Mouse (Mus musculus) liver, embryonic 11.5 days (tissue): ENCODE data around the gene Chrm5. TPM values are rescaled to one million over a fixed set of nuclear protein-coding genes. Genes with fewer than 3 reads are reported as not detected.
"Not testable (repeated sequence)": the region's sequence is repeated elsewhere in the genome, so short reads cannot be mapped to it uniquely, and the experiment has no call there.

ENCODE experiments used
- ATAC-seq: fragments of 200-750 bp; cut with Nextera tagmentation; replicated peaks from 2 replicates; pipeline ENCODE4 v1.8.0; 2017; ENCODE audit warnings: moderate number of reproducible peaks, mild to moderate bottlenecking, moderate TSS enrichment, moderate library complexity; ENCODE audit not compliant: low FRiP score
- DNase-seq: peaks from one replicate; pipeline ENCODE4 v3.0.0-alpha.2; 2017; ENCODE audit warnings: low spot score
- H3K27ac ChIP-seq: fragments of 300-500 bp; sonication (generic); 2 replicates; pipeline ENCODE4 v1.5.1; 2014; ENCODE audit warnings: mild to moderate bottlenecking, low read depth, low read length, control low read depth
- H3K27me3 ChIP-seq: fragments of 300-500 bp; sonication (generic); replicated peaks from 2 replicates; pipeline ENCODE4 v1.6.1; 2014; ENCODE audit warnings: low read length, mixed read lengths; ENCODE audit not compliant: control insufficient read depth, insufficient read depth
- H3K36me3 ChIP-seq: fragments of 300-500 bp; sonication (generic); 2 replicates; pipeline ENCODE4 v1.6.1; 2014; ENCODE audit warnings: mild to moderate bottlenecking, low read length, moderate library complexity, mixed read lengths; ENCODE audit not compliant: control insufficient read depth, insufficient read depth
- H3K4me1 ChIP-seq: fragments of 300-500 bp; sonication (generic); replicated peaks from 2 replicates; pipeline ENCODE4 v1.6.1; 2014; ENCODE audit warnings: low read length, mixed read lengths; ENCODE audit not compliant: control insufficient read depth, insufficient read depth
- H3K4me2 ChIP-seq: fragments of 300-500 bp; sonication (generic); 2 replicates; pipeline ENCODE4 v1.6.1; 2014; ENCODE audit warnings: mild to moderate bottlenecking, control low read depth, moderate library complexity
- H3K4me3 ChIP-seq: fragments of 300-500 bp; sonication (generic); 2 replicates; pipeline ENCODE4 v1.5.1; 2014; ENCODE audit warnings: low read depth, low read length, control low read depth
- H3K9ac ChIP-seq: fragments of 300-500 bp; sonication (generic); 2 replicates; pipeline ENCODE4 v1.6.1; 2014; ENCODE audit warnings: low read depth, low read length, control low read depth
- H3K9me3 ChIP-seq: fragments of 300-500 bp; sonication (generic); 2 replicates; pipeline ENCODE4 v1.6.1; 2016; ENCODE audit warnings: low read length, inconsistent platforms, mixed read lengths; ENCODE audit not compliant: control insufficient read depth
- WGBS: fragments of 180-500 bp; shearing (Covaris S2); extraction: QIAGEN DNeasy Blood & Tissue Kit; methylation state at CpG from one replicate; pipeline ENCODE4 v1.1.7; 2014; 5-methylcytosine and 5-hydroxymethylcytosine counted together
- polyA plus RNA-seq: library from polyadenylated mRNA; unstranded; fragments of >200 nt; fragmentation: Nextera tagmentation; extraction: Ambion mirVana; gene quantifications from 2 replicates; pipeline ENCODE4 v1.2.1, GENCODE M21; 2014

Chrm5 gene
- polyA plus RNA-seq, 1 experiment from 2014 or later, result not detected

GRCm38 (mm10) chr2:112448046-112448445 is 32.5 kb downstream of the Chrm5 start:
- not testable (repeated sequence) for H3K36me3 ChIP-seq, H3K4me1 ChIP-seq, DNase-seq, H3K4me2 ChIP-seq, H3K9ac ChIP-seq, H3K9me3 ChIP-seq, H3K27ac ChIP-seq, H3K27me3 ChIP-seq, H3K4me3 ChIP-seq, ATAC-seq
- WGBS, result 69% methylated on average over 4 of the region's 4 CpGs

GRCm38 (mm10) chr2:112445511-112445910 is 35.1 kb downstream of the Chrm5 start:
- H3K27ac ChIP-seq, result no peak overlapping the region
- ATAC-seq, result no peak
- no peak overlapping the region for H3K4me3 ChIP-seq
- no peaks in the 10 kb centered on the region for H3K27me3 ChIP-seq
- DNase-seq, result no peak
- H3K36me3 ChIP-seq, result no peaks in the 10 kb centered on the region
- H3K9me3 ChIP-seq, result no peaks in the 10 kb centered on the region
- no peak overlapping the region for H3K4me2 ChIP-seq
- no peaks in the 10 kb centered on the region for H3K4me1 ChIP-seq
- H3K9ac ChIP-seq, result no peak overlapping the region

- DNase-seq (no peak), ATAC-seq (no peak)
- Histone ChIP-seq H3K27ac (no peak overlapping the region), H3K9ac (no peak overlapping the region), H3K4me2 (no peak overlapping the region), H3K4me1 (no peaks in the 10 kb centered on the region), H3K36me3 (no peaks in the 10 kb centered on the region), H3K4me3 (no peak overlapping the region), H3K27me3 (no peaks in the 10 kb centered on the region), H3K9me3 (no peaks in the 10 kb centered on the region)
- 66% methylated on average over 2 of the region's 2 CpGs for WGBS
These were observed 37.1 kb downstream of the Chrm5 start for GRCm38 (mm10) chr2:112443491-112443890.

- H3K4me2 ChIP-seq, result no peak overlapping the region
- H3K9me3 ChIP-seq, result no peaks in the 10 kb centered on the region
- H3K9ac ChIP-seq, result no peak overlapping the region
- ATAC-seq (no peak), DNase-seq (no peak)
- no peaks in the 10 kb centered on the region for H3K4me1 ChIP-seq
- H3K36me3 ChIP-seq, result no peaks in the 10 kb centered on the region
- H3K4me3 ChIP-seq, result no peak overlapping the region
- WGBS, result 79% methylated on average over 2 of the region's 2 CpGs
- H3K27ac ChIP-seq, result no peak overlapping the region
- no peaks in the 10 kb centered on the region for H3K27me3 ChIP-seq
These were observed 43.0 kb downstream of the Chrm5 start for GRCm38 (mm10) chr2:112437589-112437988.

- no peaks in the 10 kb centered on the region for H3K36me3 ChIP-seq
- ATAC-seq, result no peak
These were observed 44.3 kb downstream of the Chrm5 start for GRCm38 (mm10) chr2:112436292-112436691.

GRCm38 (mm10) chr2:112433359-112433758 is 47.2 kb downstream of the Chrm5 start:
- no peak for DNase-seq
- H3K4me3 ChIP-seq, result no peak overlapping the region
- H3K27me3 ChIP-seq, result no peaks in the 10 kb centered on the region
- H3K4me2 ChIP-seq, result no peak overlapping the region
- 0 out of 2 replicates have a peak, but pooled peaks have one; percentile 62 for ATAC-seq
- no peak overlapping the region for H3K27ac ChIP-seq
- no peaks in the 10 kb centered on the region for H3K4me1 ChIP-seq
- 64% methylated on average over 2 of the region's 2 CpGs for WGBS
- H3K36me3 ChIP-seq, result no peaks in the 10 kb centered on the region
- no peaks in the 10 kb centered on the region for H3K9me3 ChIP-seq
- H3K9ac ChIP-seq, result no peak overlapping the region

More at GRCm38 (mm10) chr2:112436292-112436691, 44.3 kb downstream of the Chrm5 start:
- no peaks in the 10 kb centered on the region for H3K4me1 ChIP-seq
- H3K27ac ChIP-seq, result no peak overlapping the region
- H3K9me3 ChIP-seq, result no peaks in the 10 kb centered on the region
- no peak overlapping the region for H3K4me3 ChIP-seq
- no peak overlapping the region for H3K4me2 ChIP-seq
- DNase-seq, result no peak
- H3K27me3 ChIP-seq, result no peaks in the 10 kb centered on the region
- H3K9ac ChIP-seq, result no peak overlapping the region
- WGBS, result 76% methylated on average over 4 of the region's 4 CpGs

GRCm38 (mm10) chr2:112432523-112432922 is 48.0 kb downstream of the Chrm5 start:
- no peaks in the 10 kb centered on the region for H3K4me1 ChIP-seq
- no peaks in the 10 kb centered on the region for H3K27me3 ChIP-seq
- H3K4me3 ChIP-seq, result no peak overlapping the region
- no peak overlapping the region for H3K27ac ChIP-seq
- no peaks in the 10 kb centered on the region for H3K36me3 ChIP-seq
- H3K4me2 ChIP-seq, result no peak overlapping the region
- H3K9me3 ChIP-seq, result no peaks in the 10 kb centered on the region
- no peak overlapping the region for H3K9ac ChIP-seq
- DNase-seq, result no peak
- 91% methylated on average over 2 of the region's 2 CpGs for WGBS
- no peak for ATAC-seq

- H3K9me3 ChIP-seq, result no peaks in the 10 kb centered on the region
- H3K4me3 ChIP-seq, result no peak overlapping the region
- no peak overlapping the region for H3K9ac ChIP-seq
- H3K4me2 ChIP-seq, result no peak overlapping the region
- 62% methylated on average over 5 of the region's 5 CpGs for WGBS
- DNase-seq (no peak), ATAC-seq (no peak)
- H3K36me3 ChIP-seq, result no peaks in the 10 kb centered on the region
- H3K4me1 ChIP-seq, result no peaks in the 10 kb centered on the region
- no peak overlapping the region for H3K27ac ChIP-seq
- no peaks in the 10 kb centered on the region for H3K27me3 ChIP-seq
These were observed 50.2 kb downstream of the Chrm5 start for GRCm38 (mm10) chr2:112430403-112430802.

GRCm38 (mm10) chr2:112429665-112430064 is 50.9 kb downstream of the Chrm5 start:
- H3K27ac ChIP-seq, result no peak overlapping the region
- DNase-seq (no peak), ATAC-seq (no peak)
- H3K4me1 ChIP-seq, result no peaks in the 10 kb centered on the region
- H3K36me3 ChIP-seq, result no peaks in the 10 kb centered on the region
- no peaks in the 10 kb centered on the region for H3K9me3 ChIP-seq
- no peak overlapping the region for H3K4me3 ChIP-seq
- H3K9ac ChIP-seq, result no peak overlapping the region
- no peak overlapping the region for H3K4me2 ChIP-seq
- WGBS, result 77% methylated on average over 4 of the region's 4 CpGs
- no peaks in the 10 kb centered on the region for H3K27me3 ChIP-seq
